Mouse (Mus musculus) liver, adult 2 months (tissue): ENCODE results near the gene Mrpl23. TPM values are rescaled to one million over a fixed set of nuclear protein-coding genes. Genes with fewer than 3 reads are reported as not detected.

ENCODE experiments used
- DNase-seq: peaks from one replicate; pipeline ENCODE4 v3.0.0-alpha.2; 2011; ENCODE audit warnings: low read depth, low spot score; ENCODE audit errors: extremely low read depth
- H3K27ac ChIP-seq: fragments of 200-500 bp; replicated peaks from 2 replicates; pipeline ENCODE4 v1.5.1; 2012; ENCODE audit warnings: low read depth, mild to moderate bottlenecking, control low read depth, inconsistent platforms, low read length; ENCODE audit not compliant: insufficient read depth
- H3K27me3 ChIP-seq: fragments of 200-500 bp; 2 replicates; pipeline ENCODE4 v1.6.1; 2012; ENCODE audit warnings: mild to moderate bottlenecking, moderate library complexity, low read length, inconsistent platforms; ENCODE audit not compliant: control insufficient read depth, insufficient read depth
- H3K36me3 ChIP-seq: fragments of 200-500 bp; 2 replicates; pipeline ENCODE4 v1.6.1; 2012; ENCODE audit warnings: low read length, inconsistent platforms; ENCODE audit not compliant: control insufficient read depth, insufficient read depth
- H3K4me1 ChIP-seq: fragments of 200-500 bp; 2 replicates; pipeline ENCODE4 v1.6.1; 2011; ENCODE audit warnings: low read length; ENCODE audit not compliant: control insufficient read depth, insufficient read depth
- H3K4me3 ChIP-seq: fragments of 200-500 bp; 2 replicates; pipeline ENCODE4 v1.5.1; 2011; ENCODE audit warnings: low read depth, mild to moderate bottlenecking, control low read depth, low read length, moderate library complexity; ENCODE audit not compliant: insufficient read depth
- H3K79me2 ChIP-seq: fragments of 200-500 bp; 2 replicates; pipeline ENCODE4 v1.6.1; 2012; ENCODE audit warnings: inconsistent platforms, mild to moderate bottlenecking, low read length, moderate library complexity; ENCODE audit not compliant: control insufficient read depth, insufficient read depth
- H3K9ac ChIP-seq: fragments of 200-500 bp; 2 replicates; pipeline ENCODE4 v1.6.1; 2012; ENCODE audit warnings: low read depth, mild to moderate bottlenecking, control low read depth, inconsistent platforms, low read length
- CTCF ChIP-seq: fragments of 200-500 bp; IDR thresholded peaks from 2 replicates; pipeline ENCODE4 v1.5.1; 2011; ENCODE audit warnings: low read depth, low read length, control low read depth
- POLR2A ChIP-seq: fragments of 200-500 bp; IDR thresholded peaks from 2 replicates; pipeline ENCODE4 v1.6.1; 2011; ENCODE audit warnings: low read length, control low read depth; ENCODE audit not compliant: insufficient read depth; ENCODE audit errors: extremely low read depth
- WGBS: fragments of 180-500 bp; shearing (Covaris S2); methylation state at CpG from one replicate; pipeline ENCODE4 v1.1.7; 2018; 5-methylcytosine and 5-hydroxymethylcytosine counted together
- polyA plus RNA-seq: library from polyadenylated mRNA; depleted of rRNA; stranded (reverse); fragments of >200 nt; gene quantifications from 2 replicates; pipeline ENCODE4 v1.2.3, GENCODE M21; 2012
- total RNA-seq: library from RNA; depleted of rRNA; stranded (reverse); fragments of >200 nt; gene quantifications from 2 replicates; pipeline ENCODE4 v1.2.3, GENCODE M21; 2014

Mrpl23 gene
- total and polyA plus RNA-seq, 2 experiments: 7.6 to 45.0 TPM

DNA sequence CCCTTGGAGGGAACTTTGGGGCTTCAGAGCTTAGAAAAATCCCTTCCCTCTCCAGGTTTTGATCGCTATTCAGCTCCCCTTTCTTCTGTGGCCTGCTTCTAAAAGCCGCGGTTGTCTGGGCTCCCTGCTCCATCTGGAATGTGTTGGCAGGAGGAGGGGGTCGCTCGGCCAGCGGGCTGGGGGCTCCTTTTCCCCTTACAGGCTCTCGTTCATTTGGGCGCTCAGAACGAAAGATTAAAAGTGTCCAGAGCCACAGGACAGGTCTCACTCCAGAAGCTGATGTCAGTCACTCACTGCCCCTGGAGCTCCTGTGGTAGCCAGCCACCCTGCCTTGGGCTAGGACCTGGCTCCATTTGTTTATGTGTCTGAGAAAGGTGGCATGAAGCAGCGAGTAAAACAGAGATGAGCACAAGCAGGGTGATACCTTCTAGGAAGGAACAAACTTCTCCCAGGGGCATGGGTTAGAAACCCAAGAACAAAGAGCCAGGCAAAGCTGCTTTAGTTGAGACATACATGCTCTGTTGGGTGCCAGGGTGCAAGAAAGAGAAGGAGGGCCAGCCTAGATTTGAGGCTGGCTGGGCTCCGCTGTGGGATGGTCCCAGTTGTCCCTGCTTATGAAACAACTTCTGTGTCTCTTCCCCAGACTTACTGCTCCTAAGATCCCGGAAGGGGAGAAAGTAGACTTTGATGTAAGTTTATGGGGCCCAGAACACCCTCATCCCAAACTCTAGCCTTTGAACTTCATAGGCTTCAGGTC, 22.3 kb upstream of the Mrpl23 start:
- no peaks in the 10 kb centered on the region for H3K79me2 ChIP-seq
- DNase-seq: no peak
- no peaks in the 10 kb centered on the region for H3K27me3 ChIP-seq
- H3K4me3 ChIP-seq: no peak overlapping the region
- H3K36me3 ChIP-seq: no peaks in the 10 kb centered on the region
- H3K27ac ChIP-seq: no peak overlapping the region
- TF ChIP-seq POLR2A (no peak), CTCF (no peak)
- no peak overlapping the region for H3K9ac ChIP-seq
- WGBS: 59% methylated on average over 12 of the region's 12 CpGs
- H3K4me1 ChIP-seq: no peaks in the 10 kb centered on the region

DNA sequence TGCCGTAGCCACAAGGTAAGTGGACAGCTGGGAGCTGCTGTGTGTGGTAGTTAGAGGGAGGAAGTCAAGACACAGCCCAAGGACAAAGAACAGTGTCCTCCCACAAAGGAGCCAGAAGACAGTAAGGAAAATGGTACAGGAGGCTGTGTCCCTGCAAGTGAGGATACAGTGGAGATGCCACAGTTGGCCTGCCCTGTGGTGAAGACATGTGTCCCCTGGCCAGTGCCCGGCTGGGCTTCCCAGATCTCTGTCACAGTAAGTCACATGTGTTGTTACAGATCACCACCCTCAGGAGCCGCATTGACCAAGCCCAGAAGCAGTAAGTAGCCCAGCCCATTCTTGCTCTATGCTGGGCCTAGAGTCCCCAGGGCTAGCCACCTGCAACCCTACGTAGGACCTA, 18.4 kb upstream of the Mrpl23 start:
- H3K27me3 ChIP-seq: no peaks in the 10 kb centered on the region
- WGBS: 90% methylated on average over 4 of the region's 4 CpGs
- H3K27ac ChIP-seq: no peak overlapping the region
- H3K4me3 ChIP-seq: no peak overlapping the region
- H3K9ac ChIP-seq: no peak overlapping the region
- no peaks in the 10 kb centered on the region for H3K79me2 ChIP-seq
- no peaks in the 10 kb centered on the region for H3K4me1 ChIP-seq
- DNase-seq: no peak
- TF ChIP-seq CTCF (no peak), POLR2A (no peak)
- no peaks in the 10 kb centered on the region for H3K36me3 ChIP-seq

DNA sequence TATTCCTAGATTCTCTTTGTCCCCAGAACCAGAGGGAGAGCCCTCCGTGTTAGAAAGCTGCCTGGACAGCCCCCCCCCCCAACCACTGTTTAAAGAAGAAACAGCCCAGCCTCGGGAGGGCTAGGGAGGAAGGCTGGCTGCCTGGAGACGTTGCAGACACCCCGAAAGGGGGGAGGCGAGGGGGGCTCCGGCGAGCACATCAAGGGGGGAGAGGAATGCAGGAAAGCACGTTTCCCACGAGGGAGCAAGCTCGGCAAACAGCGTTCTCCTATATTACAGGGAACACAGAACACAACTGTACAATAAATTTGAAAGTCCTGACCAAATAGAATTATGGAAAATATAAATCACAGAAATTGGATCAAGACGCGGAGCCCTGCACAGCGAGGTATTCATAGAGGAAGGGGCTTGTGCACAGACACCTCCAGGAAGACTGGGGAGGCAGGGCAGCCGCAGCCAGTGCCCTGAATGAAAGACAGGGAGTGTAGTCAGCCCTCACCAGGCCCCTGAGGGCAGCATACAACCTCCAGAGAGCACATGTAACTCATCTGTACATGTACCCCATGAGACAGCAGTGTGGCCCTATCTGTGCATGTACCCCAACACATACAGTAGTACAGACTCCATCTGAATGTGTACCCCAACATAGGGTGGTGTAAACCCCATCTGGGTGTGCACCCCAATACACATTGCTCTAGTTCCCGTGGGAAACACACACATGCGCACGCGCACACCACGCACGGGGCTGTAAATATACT, 16.1 kb upstream of the Mrpl23 start:
- Histone ChIP-seq H3K36me3 (no peaks in the 10 kb centered on the region), H3K4me1 (no peaks in the 10 kb centered on the region), H3K27me3 (no peaks in the 10 kb centered on the region), H3K4me3 (no peak overlapping the region), H3K79me2 (no peaks in the 10 kb centered on the region), H3K27ac (no peak overlapping the region), H3K9ac (no peak overlapping the region)
- no peak for TF ChIP-seq POLR2A
- TF ChIP-seq CTCF: no peak
- DNase-seq: no peak
- WGBS: 71% methylated on average over 21 of the region's 21 CpGs

DNA sequence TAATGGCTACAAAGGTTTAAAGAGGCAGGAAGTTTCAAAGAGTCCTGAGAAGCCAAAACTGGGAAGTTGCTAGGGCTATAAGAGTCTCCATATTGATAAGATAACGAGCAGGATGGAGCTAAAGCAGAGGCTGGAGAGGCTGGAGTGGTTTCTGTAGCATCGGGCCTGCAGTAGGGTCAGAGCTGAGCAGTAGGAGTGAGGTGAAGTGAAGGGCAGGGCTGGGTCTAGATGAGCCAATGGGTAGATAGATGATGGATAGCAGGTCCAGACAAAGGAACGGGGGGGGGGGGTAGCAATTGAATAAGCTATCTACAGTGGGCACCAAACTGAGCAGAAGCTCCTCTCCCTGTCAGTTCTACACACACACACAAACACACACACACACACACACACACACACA, 15.0 kb upstream of the Mrpl23 start:
- H3K4me3 ChIP-seq: no peak overlapping the region
- H3K27ac ChIP-seq: no peak overlapping the region
- no peaks in the 10 kb centered on the region for H3K36me3 ChIP-seq
- H3K4me1 ChIP-seq: no peaks in the 10 kb centered on the region
- no peak for TF ChIP-seq CTCF
- TF ChIP-seq POLR2A: no peak
- 77% methylated on average over 3 of the region's 3 CpGs for WGBS
- DNase-seq: no peak
- no peak overlapping the region for H3K9ac ChIP-seq
- no peaks in the 10 kb centered on the region for H3K27me3 ChIP-seq
- no peaks in the 10 kb centered on the region for H3K79me2 ChIP-seq

DNA sequence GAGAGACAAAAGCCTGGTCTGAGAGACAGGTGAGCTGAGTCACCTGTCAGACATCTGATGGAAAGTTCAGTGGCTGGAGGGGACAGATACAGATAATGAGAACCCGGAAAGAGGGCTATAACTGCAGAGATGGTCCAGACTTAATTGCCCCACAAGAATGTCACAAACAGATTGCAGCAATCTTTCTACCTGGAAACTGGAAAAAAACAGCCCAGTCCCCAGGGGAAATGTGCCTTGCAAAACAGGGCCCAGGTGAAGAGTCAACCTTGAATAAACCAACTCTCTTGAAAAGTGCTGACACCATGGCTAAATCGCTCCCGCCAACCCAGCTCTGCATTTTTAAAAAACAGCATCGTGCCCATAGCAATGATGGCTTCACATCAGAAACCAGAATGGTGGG, 12.2 kb upstream of the Mrpl23 start:
- WGBS: 45% methylated on average over 4 of the region's 4 CpGs
- H3K27me3 ChIP-seq: no peaks in the 10 kb centered on the region
- no peaks in the 10 kb centered on the region for H3K4me1 ChIP-seq

DNA sequence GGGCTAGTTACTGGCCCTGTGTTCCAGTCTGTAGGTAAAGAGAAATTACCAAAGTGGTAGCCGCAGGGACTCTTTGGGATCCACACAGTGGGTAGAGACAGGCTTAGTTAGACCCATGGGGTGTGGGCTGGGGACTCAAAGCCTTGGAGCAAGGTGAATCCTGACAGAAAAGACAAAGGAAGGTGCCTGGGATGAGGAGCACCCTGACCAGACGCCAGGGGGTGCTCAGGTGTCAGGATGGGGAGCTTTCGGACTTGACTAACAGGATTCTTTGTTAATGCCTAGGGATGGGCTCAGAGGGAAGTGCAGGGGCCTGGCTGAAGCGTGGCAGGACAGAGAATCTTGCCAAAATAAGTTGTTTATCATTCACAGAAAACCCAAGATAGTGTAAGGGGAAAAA, 10.1 kb upstream of the Mrpl23 start:
- peak; percentile 21 for DNase-seq
- Histone ChIP-seq H3K4me1 (no peaks in the 10 kb centered on the region), H3K27me3 (0 out of 2 replicates have a peak, but pooled peaks cover 2% of the 10 kb centered on the region), H3K9ac (no peak overlapping the region), H3K79me2 (no peaks in the 10 kb centered on the region), H3K4me3 (no peak overlapping the region), H3K27ac (no peak overlapping the region), H3K36me3 (no peaks in the 10 kb centered on the region)
- WGBS: 28% methylated on average over 4 of the region's 4 CpGs
- peak; percentile 84 for TF ChIP-seq CTCF
- TF ChIP-seq POLR2A: no peak

More for the DNA sequence above, 12.2 kb upstream of the Mrpl23 start:
- Histone ChIP-seq H3K36me3 (no peaks in the 10 kb centered on the region), H3K9ac (no peak overlapping the region), H3K4me3 (no peak overlapping the region), H3K27ac (no peak overlapping the region), H3K79me2 (no peaks in the 10 kb centered on the region)
- TF ChIP-seq CTCF (no peak), POLR2A (no peak)
- DNase-seq: no peak
